In the genomic region with DNA sequence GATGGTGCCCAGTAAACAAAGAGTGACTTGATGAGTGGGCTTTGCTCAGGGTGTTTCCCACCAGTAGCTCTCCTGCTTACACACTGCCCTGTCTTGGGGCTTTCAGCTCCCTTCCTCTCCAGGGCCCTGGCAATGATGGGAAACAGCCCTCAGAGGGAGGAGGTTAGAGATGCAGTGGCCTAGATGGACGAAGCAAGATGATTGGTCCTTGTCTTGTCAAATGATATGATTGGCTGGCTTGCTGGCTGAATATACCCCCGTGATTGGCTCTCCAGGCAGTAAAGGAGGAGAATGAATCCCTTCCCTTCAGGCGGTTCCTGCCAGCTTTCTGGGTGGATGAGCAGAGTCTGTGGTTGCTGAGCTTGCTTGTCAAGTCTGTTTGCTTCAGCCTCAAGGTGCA, we compare ENCODE assay signal across 8 mouse cellular contexts.
A peak's percentile ranks its signal among the peaks of the same experiment; 100 is the strongest.
DNase-seq lines count a peak whose midpoint lies in the region; ATAC-seq and TF ChIP-seq lines count a peak whose summit lies in the region.

No protein-coding gene starts in this region.

- H3K4me3 ChIP-seq in embryonic facial prominence, embryonic 10.5 days = peak overlapping the region; percentile 54
- H3K4me3 ChIP-seq in hindbrain, embryonic 12.5 days = peak overlapping the region; percentile 20

- H3K4me2 ChIP-seq in hindbrain, embryonic 12.5 days (replicated peaks) = peak overlapping the region; percentile 47

- peak; percentile 1 for DNase-seq in gastrocnemius, adult 18-20 months (ENCODE audit: low spot score)
- DNase-seq in gastrocnemius, adult 8-10 months (ENCODE audit: low spot score in 2 of 2) = no peak
- DNase-seq in Patski (ENCODE audit: low read depth, low spot score) = peak; percentile 35
- DNase-seq in embryonic facial prominence, embryonic 10.5 days (ENCODE audit: low spot score) = peak; percentile 81
- peak; percentile 65 to 81 for DNase-seq in left cerebral cortex, postnatal 10 days (ENCODE audit: extremely low spot score in 1 of 2, low spot score in 2 of 2)
- DNase-seq in retina, embryonic 14.5 days (ENCODE audit: low spot score) = peak; percentile 94
- DNase-seq in spleen, postnatal 14 days (ENCODE audit: low spot score in 2 of 2) = no peak

- TF ChIP-seq CTCF in Patski (IDR thresholded peaks at IDR 0.05) = no peak

- CTCF ChIA-PET in Patski (lab: Charles Lee) = interaction anchor here (1.2 kb wide), 1 partner anchor 9 kb away, joined by 3 read pairs; no protein-coding TSS in a partner anchor

- H3K27ac ChIP-seq in embryonic facial prominence, embryonic 10.5 days (replicated peaks) = peak overlapping the region; percentile 85
- peak overlapping the region; percentile 82 for H3K27ac ChIP-seq in hindbrain, embryonic 12.5 days

- H3K4me1 ChIP-seq in embryonic facial prominence, embryonic 10.5 days = peaks cover 17% of the 10 kb centered on the region
- H3K4me1 ChIP-seq in hindbrain, embryonic 12.5 days = peaks cover 10% of the 10 kb centered on the region

- intact Hi-C loops in left cerebral cortex, postnatal 10 days (cut with DNase I) = loop anchor here (5.0 kb wide), 1 partner anchor 76 kb away; the partner anchor contains the start of gene Ncam1

- H3K36me3 ChIP-seq in embryonic facial prominence, embryonic 10.5 days (replicated peaks) = no peaks in the 10 kb centered on the region
- H3K36me3 ChIP-seq in hindbrain, embryonic 12.5 days = no peaks in the 10 kb centered on the region

- WGBS in embryonic facial prominence, embryonic 10.5 days = 0% methylated on average over 3 of the region's 3 CpGs
- WGBS in hindbrain, embryonic 12.5 days = 0% methylated on average over 3 of the region's 3 CpGs

- in situ Hi-C loops in Patski (cut with MboI; ENCODE audit: low pct_unique_long_range_greater_than_20kb) = no loop called here

- H3K9me3 ChIP-seq in embryonic facial prominence, embryonic 10.5 days = no peaks in the 10 kb centered on the region
- H3K9me3 ChIP-seq in hindbrain, embryonic 12.5 days (replicated peaks) = no peaks in the 10 kb centered on the region

- H3K9ac ChIP-seq in hindbrain, embryonic 12.5 days = peak overlapping the region; percentile 60

- H3K27me3 ChIP-seq in Patski = no peaks in the 10 kb centered on the region
- H3K27me3 ChIP-seq in embryonic facial prominence, embryonic 10.5 days (replicated peaks; ENCODE audit: low read depth, poor library complexity, severe bottlenecking) = no peaks in the 10 kb centered on the region
- H3K27me3 ChIP-seq in hindbrain, embryonic 12.5 days = 0 out of 2 replicates have a peak, but pooled peaks cover 3% of the 10 kb centered on the region

- ATAC-seq in Patski = peak; percentile 69
- ATAC-seq in hindbrain, embryonic 12.5 days (ENCODE audit: low FRiP score) = peak; percentile 97

- POLR2A ChIA-PET in Patski (lab: Charles Lee) = no interaction called here

Comparison
In these comparisons a context has a peak if more than half of its experiments do, and no peak if none do; other contexts are left out.
1. DNase-seq: peak in gastrocnemius, adult 18-20 months (single experiment), Patski (single experiment), embryonic facial prominence, embryonic 10.5 days (single experiment), left cerebral cortex, postnatal 10 days (2 of 2) and retina, embryonic 14.5 days (single experiment); none in gastrocnemius, adult 8-10 months (0 of 2) and spleen, postnatal 14 days (0 of 2).